Mouse (Mus musculus) heart, embryonic 14.5 days (tissue): ENCODE data around the gene Zdhhc8. TPM values are rescaled to one million over a fixed set of nuclear protein-coding genes. Genes with fewer than 3 reads are reported as not detected.

Experiments used
- ATAC-seq: fragments of 200-750 bp; cut with Nextera tagmentation; 2 replicates; pipeline ENCODE4 v1.8.0; 2017; ENCODE audit warnings: low read depth, moderate TSS enrichment; ENCODE audit not compliant: insufficient number of reproducible peaks, insufficient read depth, low FRiP score
- H3K27ac ChIP-seq, 2 experiments: fragments of 200-500 bp in 1 of 2; fragments of 300-500 bp in 1 of 2; sonication (generic) in 1 of 2; replicated peaks in 1 of 2; 2 replicates each; pipeline ENCODE4 v1.5.1; 2012 to 2014; ENCODE audit warnings: low read depth in 2 of 2, low read length in 2 of 2, control low read depth in 1 of 2, mild to moderate bottlenecking in 1 of 2, mixed read lengths in 1 of 2; ENCODE audit not compliant: control insufficient read depth in 1 of 2, insufficient read depth in 1 of 2
- H3K27me3 ChIP-seq: fragments of 300-500 bp; sonication (generic); 2 replicates; pipeline ENCODE4 v1.6.1; 2014; ENCODE audit warnings: mild to moderate bottlenecking, low read length, control low read depth; ENCODE audit not compliant: control insufficient read depth, insufficient read depth
- H3K36me3 ChIP-seq: fragments of 300-500 bp; sonication (generic); 2 replicates; pipeline ENCODE4 v1.6.1; 2014; ENCODE audit warnings: mild to moderate bottlenecking, control low read depth, low read length, mixed read lengths; ENCODE audit not compliant: control insufficient read depth, insufficient read depth
- H3K4me1 ChIP-seq, 2 experiments: fragments of 200-500 bp in 1 of 2; fragments of 300-500 bp in 1 of 2; sonication (generic) in 1 of 2; 2 replicates each; pipeline ENCODE4 v1.6.1; 2012 to 2014; ENCODE audit warnings: low read length in 2 of 2, control low read depth in 1 of 2, mixed read lengths in 1 of 2; ENCODE audit not compliant: control insufficient read depth in 2 of 2, insufficient read depth in 2 of 2
- H3K4me2 ChIP-seq: fragments of 300-500 bp; sonication (generic); 2 replicates; pipeline ENCODE4 v1.6.1; 2014; ENCODE audit warnings: mild to moderate bottlenecking, low read length
- H3K4me3 ChIP-seq, 2 experiments: fragments of 200-500 bp in 1 of 2; fragments of 300-500 bp in 1 of 2; sonication (generic) in 1 of 2; 2 replicates each; pipeline ENCODE4 v1.5.1; 2012 to 2014; ENCODE audit warnings: low read length in 2 of 2, mild to moderate bottlenecking in 2 of 2, control low read depth in 1 of 2, low read depth in 1 of 2, moderate library complexity in 1 of 2; ENCODE audit not compliant: control insufficient read depth in 1 of 2, insufficient read depth in 1 of 2
- H3K9ac ChIP-seq: fragments of 300-500 bp; sonication (generic); 2 replicates; pipeline ENCODE4 v1.6.1; 2014; ENCODE audit warnings: mild to moderate bottlenecking, low read length
- H3K9me3 ChIP-seq: fragments of 300-500 bp; sonication (generic); 2 replicates; pipeline ENCODE4 v1.6.1; 2016; ENCODE audit warnings: low read length, control low read depth; ENCODE audit not compliant: control insufficient read depth
- WGBS: fragments of 180-500 bp; shearing (Covaris S2); extraction: QIAGEN DNeasy Blood & Tissue Kit; methylation state at CpG from one replicate; pipeline ENCODE4 v1.1.7; 2014; 5-methylcytosine and 5-hydroxymethylcytosine counted together
- polyA plus RNA-seq: library from polyadenylated mRNA; unstranded; fragments of >200 nt; fragmentation: Nextera tagmentation; extraction: Ambion mirVana; gene quantifications from 2 replicates; pipeline ENCODE4 v1.2.1, GENCODE M21; 2014

The Zdhhc8 gene
- polyA plus RNA-seq, 1 experiment from 2014 or later, result 22.5 TPM

DNA sequence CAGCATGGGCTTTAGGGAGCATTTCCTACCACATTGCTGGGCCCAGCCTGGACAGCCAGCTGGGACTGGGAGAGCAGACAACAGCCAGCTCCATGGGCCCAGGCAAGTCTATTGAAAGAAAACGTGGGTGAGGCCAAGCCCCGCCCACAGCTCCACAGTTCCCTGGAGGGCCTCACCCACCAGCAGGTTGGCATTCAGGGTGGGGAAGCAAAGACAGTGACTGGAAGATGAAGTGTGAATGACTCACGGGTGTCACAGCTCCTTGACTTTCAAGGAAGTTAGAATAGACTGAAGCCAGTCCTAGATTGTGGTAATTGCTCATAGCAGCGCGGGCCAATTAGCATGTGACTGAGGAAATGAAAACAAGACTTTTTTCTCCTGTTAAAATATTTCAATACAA is 39.9 kb downstream of the Zdhhc8 start:
- ATAC-seq, result no peak
- no peak overlapping the region for H3K4me2 ChIP-seq
- H3K9me3 ChIP-seq, result no peaks in the 10 kb centered on the region
- peaks cover 0 to 4% of the 10 kb centered on the region in 2 experiments; a peak in 2 of 4 replicates for H3K4me1 ChIP-seq
- H3K36me3 ChIP-seq, result no peaks in the 10 kb centered on the region
- no peak overlapping the region for H3K27ac ChIP-seq
- 58% methylated on average over 5 of the region's 5 CpGs for WGBS
- H3K9ac ChIP-seq, result no peak overlapping the region
- no peaks in the 10 kb centered on the region for H3K27me3 ChIP-seq
- H3K4me3 ChIP-seq, result no peak overlapping the region

DNA sequence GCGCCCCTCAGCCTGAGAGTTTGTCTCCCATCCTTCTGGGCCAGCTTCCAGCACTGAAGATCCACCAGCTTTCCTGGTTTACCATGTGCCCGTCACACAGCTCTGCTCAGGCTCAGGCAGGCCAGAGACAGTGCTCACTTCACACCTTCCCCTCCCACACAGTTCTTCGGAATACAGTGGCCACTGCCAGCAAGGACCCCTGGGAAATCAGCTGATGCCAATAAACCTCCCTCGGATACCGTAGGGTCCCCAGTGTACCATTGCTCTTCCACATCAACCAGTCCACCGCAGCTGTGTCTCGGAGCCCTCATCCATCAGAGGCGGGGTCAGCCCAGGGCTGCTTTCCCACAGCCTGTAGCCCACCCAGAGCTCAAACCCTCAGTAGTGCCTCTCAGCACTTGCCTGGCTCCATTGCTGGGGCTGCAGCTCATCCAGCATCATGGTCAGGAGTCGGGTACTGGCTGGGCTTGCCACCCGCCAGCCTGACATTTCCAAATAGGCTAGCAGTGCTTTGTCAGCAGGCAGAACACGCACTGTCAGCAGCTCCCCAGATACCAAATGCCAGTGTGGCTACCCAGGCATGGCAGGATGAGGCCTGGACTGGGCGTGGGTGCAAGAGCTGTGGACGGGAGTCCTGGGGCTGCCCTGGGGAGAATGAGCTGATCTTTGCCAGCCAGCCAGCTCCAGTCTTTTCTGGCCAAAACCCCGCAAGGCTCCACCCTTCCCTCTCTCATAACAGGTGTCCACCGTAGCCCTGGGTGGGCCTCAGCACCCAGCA is 40.5 kb downstream of the Zdhhc8 start:
- H3K27ac ChIP-seq, result no peak overlapping the region
- no peak overlapping the region for H3K4me3 ChIP-seq
- ATAC-seq, result no peak
- no peaks in the 10 kb centered on the region for H3K27me3 ChIP-seq
- peaks cover 0 to 4% of the 10 kb centered on the region in 2 experiments; a peak in 2 of 4 replicates for H3K4me1 ChIP-seq
- H3K36me3 ChIP-seq, result no peaks in the 10 kb centered on the region
- no peak overlapping the region for H3K9ac ChIP-seq
- 74% methylated on average over 15 of the region's 15 CpGs for WGBS
- no peaks in the 10 kb centered on the region for H3K9me3 ChIP-seq
- H3K4me2 ChIP-seq, result no peak overlapping the region

GRCm38 (mm10) chr16:18191006-18191405 is 43.9 kb downstream of the Zdhhc8 start:
- no peaks in the 10 kb centered on the region for H3K36me3 ChIP-seq
- H3K27me3 ChIP-seq, result no peaks in the 10 kb centered on the region
- no peak overlapping the region for H3K9ac ChIP-seq
- 73% methylated on average over 2 of the region's 2 CpGs for WGBS
- 0 out of 2 replicates have a peak, but pooled peaks cover 4% of the 10 kb centered on the region for H3K9me3 ChIP-seq
- no peak for ATAC-seq
- H3K4me1 ChIP-seq, result peaks cover 10 to 19% of the 10 kb centered on the region in 2 experiments
- H3K4me2 ChIP-seq, result no peak overlapping the region
- H3K4me3 ChIP-seq, result no peak overlapping the region
- H3K27ac ChIP-seq, result no peak overlapping the region

- Histone ChIP-seq H3K27me3 (no peaks in the 10 kb centered on the region), H3K4me2 (no peak overlapping the region), H3K27ac (peak overlapping the region; percentile 43 to 56; a peak in 3 of 4 replicates), H3K4me3 (no peak overlapping the region), H3K36me3 (no peaks in the 10 kb centered on the region), H3K9ac (no peak overlapping the region), H3K9me3 (0 out of 2 replicates have a peak, but pooled peaks cover 4% of the 10 kb centered on the region), H3K4me1 (peaks cover 10 to 15% of the 10 kb centered on the region in 2 experiments)
- WGBS, result 35% methylated on average over 3 of the region's 3 CpGs
- no peak for ATAC-seq
Observed at GRCm38 (mm10) chr16:18187221-18187620, 47.7 kb downstream of the Zdhhc8 start.

DNA sequence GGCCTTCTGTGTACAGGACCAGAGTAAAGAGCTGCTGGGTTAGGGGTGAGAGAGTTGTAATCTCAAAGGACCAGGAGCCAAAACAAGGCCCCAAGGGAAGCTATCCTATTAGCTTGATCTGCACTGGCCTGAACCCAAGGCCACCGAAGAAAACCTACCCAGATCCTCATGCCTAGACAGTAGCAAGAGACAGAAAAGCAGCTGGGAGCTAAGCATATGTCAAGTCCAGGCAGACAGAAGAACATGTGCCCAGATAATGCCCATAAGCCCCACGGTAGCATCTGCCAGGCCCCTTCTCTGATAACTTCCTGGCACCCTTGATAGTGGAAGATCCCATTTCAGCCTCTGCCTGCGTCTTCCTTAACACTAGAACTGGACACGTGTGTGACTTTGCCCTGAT is 48.1 kb downstream of the Zdhhc8 start:
- Histone ChIP-seq H3K9ac (no peak overlapping the region), H3K4me2 (no peak overlapping the region), H3K9me3 (0 out of 2 replicates have a peak, but pooled peaks cover 4% of the 10 kb centered on the region), H3K4me1 (peaks cover 10 to 15% of the 10 kb centered on the region in 2 experiments), H3K36me3 (no peaks in the 10 kb centered on the region), H3K27ac (peak overlapping the region in 1 of 2 experiments; percentile 56; a peak in 2 of 4 replicates), H3K4me3 (no peak overlapping the region), H3K27me3 (no peaks in the 10 kb centered on the region)
- no peak for ATAC-seq
- WGBS, result 41% methylated on average over 4 of the region's 4 CpGs

- Histone ChIP-seq H3K4me2 (no peak overlapping the region), H3K9me3 (0 out of 2 replicates have a peak, but pooled peaks cover 4% of the 10 kb centered on the region), H3K27ac (no peak overlapping the region)
Observed at GRCm38 (mm10) chr16:18185715-18186449, 49.1 kb downstream of the Zdhhc8 start.

DNA sequence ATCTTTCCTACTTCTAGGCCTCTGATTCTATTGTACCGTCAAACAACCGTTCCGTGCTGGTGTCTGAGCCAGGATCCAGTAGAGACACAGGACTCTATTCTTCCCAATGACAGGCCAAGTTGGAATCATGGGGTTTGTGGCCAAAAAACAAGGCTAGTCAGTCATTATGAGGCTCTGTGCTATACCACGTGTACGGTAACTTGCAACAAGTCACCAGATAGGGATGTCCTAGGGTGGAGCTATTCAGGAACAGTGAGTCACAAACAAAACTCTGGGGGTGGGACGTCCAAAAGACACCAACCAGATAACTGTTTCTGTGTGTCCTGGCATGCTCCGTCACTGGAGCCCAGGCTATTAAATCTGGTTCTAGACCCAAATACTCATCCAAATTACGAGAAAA is 52.2 kb downstream of the Zdhhc8 start:
- Histone ChIP-seq H3K27ac (no peak overlapping the region), H3K4me1 (peaks cover 15 to 16% of the 10 kb centered on the region in 2 experiments), H3K36me3 (no peaks in the 10 kb centered on the region), H3K9me3 (no peaks in the 10 kb centered on the region), H3K4me2 (no peak overlapping the region), H3K9ac (no peak overlapping the region), H3K27me3 (no peaks in the 10 kb centered on the region; the same call in 1 of the 2 replicates), H3K4me3 (no peak overlapping the region)
- 72% methylated on average over 8 of the region's 8 CpGs for WGBS
- ATAC-seq, result no peak

More at GRCm38 (mm10) chr16:18185715-18186449, 49.1 kb downstream of the Zdhhc8 start:
- Histone ChIP-seq H3K4me1 (peaks cover 15 to 16% of the 10 kb centered on the region in 2 experiments), H3K9ac (no peak overlapping the region), H3K36me3 (no peaks in the 10 kb centered on the region), H3K27me3 (no peaks in the 10 kb centered on the region), H3K4me3 (no peak overlapping the region)
- ATAC-seq, result no peak
- WGBS, result 92% methylated on average over 8 of the region's 8 CpGs
